Mouse (Mus musculus) midbrain, embryonic 16.5 days (tissue): ENCODE measurements around the gene Dip2b. TPM values are rescaled to one million over a fixed set of nuclear protein-coding genes. Genes with fewer than 3 reads are reported as not detected.

Experiments used
- ATAC-seq: fragments of 200-750 bp; cut with Nextera tagmentation; 2 replicates; pipeline ENCODE4 v1.8.0; 2017; ENCODE audit warnings: moderate TSS enrichment
- H3K27ac ChIP-seq: fragments of 300-500 bp; sonication (generic); 2 replicates; pipeline ENCODE4 v1.5.1; 2014; ENCODE audit warnings: mild to moderate bottlenecking, low read length, mixed read lengths
- H3K27me3 ChIP-seq: fragments of 300-500 bp; sonication (generic); 2 replicates; pipeline ENCODE4 v1.6.1; 2014; ENCODE audit warnings: low read depth, low read length, mixed read lengths; ENCODE audit not compliant: control insufficient read depth, insufficient read depth
- H3K36me3 ChIP-seq: fragments of 300-500 bp; sonication (generic); 2 replicates; pipeline ENCODE4 v1.6.1; 2014; ENCODE audit warnings: mild to moderate bottlenecking, low read length, moderate library complexity, mixed read lengths; ENCODE audit not compliant: control insufficient read depth, insufficient read depth
- H3K4me1 ChIP-seq: fragments of 300-500 bp; sonication (generic); 2 replicates; pipeline ENCODE4 v1.6.1; 2014; ENCODE audit warnings: mild to moderate bottlenecking, low read length, mixed read lengths; ENCODE audit not compliant: control insufficient read depth, insufficient read depth
- H3K4me2 ChIP-seq: fragments of 300-500 bp; sonication (generic); 2 replicates; pipeline ENCODE4 v1.6.1; 2014; ENCODE audit warnings: mild to moderate bottlenecking, low read length, mixed read lengths
- H3K4me3 ChIP-seq: fragments of 300-500 bp; sonication (generic); 2 replicates; pipeline ENCODE4 v1.5.1; 2014; ENCODE audit warnings: low read depth, mild to moderate bottlenecking, low read length, moderate library complexity, mixed read lengths
- H3K9ac ChIP-seq: fragments of 300-500 bp; sonication (generic); 2 replicates; pipeline ENCODE4 v1.6.1; 2014; ENCODE audit warnings: low read depth, low read length, mixed read lengths
- H3K9me3 ChIP-seq: fragments of 300-500 bp; sonication (generic); replicated peaks from 2 replicates; pipeline ENCODE4 v1.6.1; 2014; ENCODE audit warnings: mild to moderate bottlenecking, low read length, mixed read lengths; ENCODE audit not compliant: control insufficient read depth, poor library complexity, severe bottlenecking
- WGBS: fragments of 180-500 bp; shearing (Covaris S2); extraction: QIAGEN DNeasy Blood & Tissue Kit; methylation state at CpG from one replicate; pipeline ENCODE4 v1.1.7; 2014; 5-methylcytosine and 5-hydroxymethylcytosine counted together
- polyA plus RNA-seq: library from polyadenylated mRNA; unstranded; fragments of >200 nt; fragmentation: Nextera tagmentation; extraction: Ambion mirVana; gene quantifications from 2 replicates; pipeline ENCODE4 v1.2.1, GENCODE M21; 2015

The Dip2b gene
- polyA plus RNA-seq, 1 experiment from 2014 or later, result 16.5 TPM

DNA sequence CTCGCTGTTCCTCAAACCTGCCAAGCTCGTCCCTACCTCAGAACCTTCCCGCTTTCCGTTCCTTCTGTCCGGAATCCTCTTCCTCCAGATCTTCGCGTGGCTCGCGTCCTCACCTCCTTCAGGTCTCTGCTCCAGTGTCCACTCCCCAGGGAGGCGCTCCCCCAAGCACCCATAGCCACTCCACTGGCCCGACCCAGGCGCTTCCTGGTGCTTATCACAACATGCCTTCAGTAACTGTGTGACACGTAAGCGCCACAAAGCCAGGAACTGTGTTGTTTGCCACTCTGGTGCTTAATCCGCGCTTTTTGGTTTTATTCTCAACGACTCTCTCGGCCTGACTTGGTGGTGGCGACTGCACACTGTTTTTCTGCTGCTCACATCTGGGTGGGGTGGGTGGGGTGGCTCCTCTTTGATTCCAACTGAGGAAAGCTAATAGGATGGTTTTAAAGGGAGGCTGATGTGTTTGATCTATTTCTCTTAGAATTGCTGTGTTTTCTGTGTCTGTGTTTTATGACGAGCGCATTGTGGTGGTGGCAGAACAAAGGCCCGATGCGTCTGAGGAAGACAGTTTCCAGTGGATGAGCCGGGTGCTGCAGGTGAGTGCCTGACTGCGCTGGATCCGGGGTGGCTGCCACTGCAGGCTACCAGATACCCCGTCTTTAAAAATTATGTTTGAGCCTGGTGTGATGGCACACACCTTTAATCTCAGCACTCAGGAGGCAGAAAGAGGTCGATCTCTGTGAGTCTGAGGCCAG lies 144.2 kb downstream of the Dip2b start:
- Histone ChIP-seq H3K9ac (no peak overlapping the region), H3K36me3 (peaks cover 51% of the 10 kb centered on the region), H3K4me3 (no peak overlapping the region), H3K4me1 (no peaks in the 10 kb centered on the region), H3K4me2 (no peak overlapping the region), H3K27me3 (no peaks in the 10 kb centered on the region), H3K27ac (no peak overlapping the region), H3K9me3 (no peaks in the 10 kb centered on the region)
- ATAC-seq, result no peak
- WGBS, result 89% methylated on average over 28 of the region's 28 CpGs

DNA sequence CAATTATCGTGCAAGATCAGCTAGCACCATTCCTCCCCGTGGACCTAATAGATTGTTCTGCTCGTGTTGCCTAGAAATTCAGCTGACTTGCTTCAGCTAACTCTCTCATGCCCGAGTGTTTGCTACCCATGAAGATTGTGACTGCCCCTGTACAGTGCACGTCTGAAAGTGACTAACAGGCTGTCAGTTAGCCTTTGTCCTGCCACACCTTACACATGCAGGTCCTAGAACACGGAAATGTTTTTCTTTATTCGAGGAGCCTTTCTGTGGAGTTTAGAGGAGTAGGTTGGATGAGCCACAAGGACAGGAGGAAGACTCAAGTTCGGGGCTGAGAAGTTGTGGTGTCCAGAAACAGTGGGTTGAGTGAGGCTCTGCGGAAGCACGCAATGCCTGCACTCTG lies 145.0 kb downstream of the Dip2b start:
- H3K36me3 ChIP-seq, result peaks cover 48% of the 10 kb centered on the region
- WGBS, result 91% methylated on average over 10 of the region's 10 CpGs
- no peaks in the 10 kb centered on the region for H3K4me1 ChIP-seq
- no peaks in the 10 kb centered on the region for H3K27me3 ChIP-seq
- H3K4me3 ChIP-seq, result no peak overlapping the region
- no peak for ATAC-seq
- H3K9me3 ChIP-seq, result no peaks in the 10 kb centered on the region
- H3K9ac ChIP-seq, result no peak overlapping the region
- H3K27ac ChIP-seq, result no peak overlapping the region
- H3K4me2 ChIP-seq, result no peak overlapping the region

DNA sequence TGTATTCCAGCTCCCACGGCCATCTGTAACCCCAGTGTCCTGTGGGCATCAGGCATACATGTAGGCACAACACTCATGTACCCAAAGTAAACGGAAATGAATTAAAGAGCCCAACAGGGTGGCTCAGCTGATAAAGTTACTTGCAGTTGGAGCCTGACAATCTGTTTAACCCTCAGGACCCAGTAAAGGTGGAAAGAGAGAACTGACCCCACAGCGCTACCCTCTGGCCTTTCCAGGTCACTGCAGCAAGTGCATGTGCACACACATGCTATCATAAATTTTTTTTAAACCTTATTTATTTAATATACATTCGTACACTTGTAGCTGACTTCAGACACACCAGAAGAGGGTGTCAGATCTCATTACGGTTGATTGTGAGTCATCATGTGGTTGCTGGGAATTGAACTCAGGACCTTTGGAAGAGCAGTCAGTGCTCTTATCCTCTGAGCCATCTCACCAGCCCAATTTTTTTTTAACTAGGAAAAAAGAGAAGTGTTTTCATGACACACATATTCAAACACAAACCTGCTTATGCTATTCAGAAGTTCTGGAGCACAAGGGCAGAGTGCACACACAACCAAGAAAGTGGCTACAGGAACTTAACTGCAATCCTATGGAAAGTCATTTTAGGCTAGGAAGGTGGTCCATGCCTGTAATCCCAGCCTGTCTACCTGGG lies 146.5 kb downstream of the Dip2b start:
- ATAC-seq, result no peak
- Histone ChIP-seq H3K4me1 (no peaks in the 10 kb centered on the region), H3K9ac (no peak overlapping the region), H3K36me3 (peaks cover 45% of the 10 kb centered on the region), H3K9me3 (no peaks in the 10 kb centered on the region), H3K4me2 (no peak overlapping the region), H3K27me3 (no peaks in the 10 kb centered on the region), H3K27ac (no peak overlapping the region), H3K4me3 (no peak overlapping the region)
- 84% methylated on average over 5 of the region's 5 CpGs for WGBS

DNA sequence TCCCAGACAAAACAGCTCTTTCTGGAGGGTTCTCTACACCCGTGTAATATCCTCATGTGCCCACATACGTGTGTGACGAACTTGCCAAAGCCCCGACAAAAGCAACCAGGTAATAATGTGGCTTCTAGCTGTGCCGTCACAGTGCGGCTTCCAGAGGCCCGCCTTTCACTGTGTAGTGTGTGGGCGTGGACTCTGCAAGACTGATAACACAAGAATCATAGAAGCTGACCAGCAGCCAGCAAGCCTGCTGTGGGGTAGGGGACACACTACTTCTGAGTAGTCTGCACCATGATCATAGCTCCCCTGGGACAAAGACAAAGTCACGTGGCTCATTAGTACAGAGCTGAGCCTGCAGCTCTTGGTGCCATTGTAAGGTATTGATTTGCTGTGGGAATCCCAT lies 147.8 kb downstream of the Dip2b start:
- WGBS, result 89% methylated on average over 9 of the region's 9 CpGs
- Histone ChIP-seq H3K4me3 (no peak overlapping the region), H3K27me3 (no peaks in the 10 kb centered on the region), H3K9me3 (no peaks in the 10 kb centered on the region), H3K4me2 (no peak overlapping the region), H3K4me1 (no peaks in the 10 kb centered on the region), H3K27ac (no peak overlapping the region), H3K9ac (no peak overlapping the region), H3K36me3 (peaks cover 47% of the 10 kb centered on the region)
- ATAC-seq, result no peak

DNA sequence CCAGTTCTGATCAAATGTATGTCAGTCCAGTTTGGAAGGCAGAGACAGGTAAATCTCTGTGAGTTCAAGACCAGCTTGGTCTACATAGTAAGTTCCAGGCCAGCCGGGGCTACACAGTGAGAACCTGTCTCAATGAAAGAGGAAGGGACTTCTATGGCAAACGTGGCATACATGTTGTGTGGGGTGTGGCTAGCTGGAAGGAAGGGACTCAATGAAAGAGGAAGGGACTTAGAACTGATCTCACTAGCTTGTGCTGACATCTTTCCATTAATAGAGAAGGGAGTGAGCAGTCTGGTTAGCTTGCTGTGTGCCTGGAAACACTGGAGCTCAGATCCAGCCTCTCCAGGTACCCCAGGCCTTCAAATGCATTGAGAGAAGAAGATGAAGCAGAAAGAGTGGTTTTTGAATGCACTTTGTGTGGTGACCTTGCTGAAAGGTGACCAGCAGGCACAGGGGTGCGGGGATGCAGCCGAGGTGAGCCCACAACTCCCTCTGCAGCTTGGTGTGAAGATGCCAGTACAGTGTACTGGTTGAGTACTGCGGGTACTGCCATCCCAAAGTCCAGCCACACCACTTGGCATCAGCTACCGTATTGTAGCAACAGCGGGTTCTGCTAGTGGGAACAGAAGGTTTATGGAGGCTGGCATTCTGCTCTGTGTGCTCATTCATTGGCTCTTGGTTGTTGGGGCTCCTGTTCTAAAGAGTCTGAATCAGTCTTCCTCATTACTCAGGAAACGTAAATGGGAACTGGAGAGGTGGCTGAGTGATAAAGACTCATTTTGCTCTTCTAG lies 148.6 kb downstream of the Dip2b start:
- no peak overlapping the region for H3K27ac ChIP-seq
- WGBS, result 96% methylated on average over 8 of the region's 8 CpGs
- H3K9ac ChIP-seq, result no peak overlapping the region
- H3K36me3 ChIP-seq, result peaks cover 48% of the 10 kb centered on the region
- no peak overlapping the region for H3K4me3 ChIP-seq
- H3K9me3 ChIP-seq, result no peaks in the 10 kb centered on the region
- H3K27me3 ChIP-seq, result no peaks in the 10 kb centered on the region
- no peak overlapping the region for H3K4me2 ChIP-seq
- no peaks in the 10 kb centered on the region for H3K4me1 ChIP-seq
- no peak for ATAC-seq

DNA sequence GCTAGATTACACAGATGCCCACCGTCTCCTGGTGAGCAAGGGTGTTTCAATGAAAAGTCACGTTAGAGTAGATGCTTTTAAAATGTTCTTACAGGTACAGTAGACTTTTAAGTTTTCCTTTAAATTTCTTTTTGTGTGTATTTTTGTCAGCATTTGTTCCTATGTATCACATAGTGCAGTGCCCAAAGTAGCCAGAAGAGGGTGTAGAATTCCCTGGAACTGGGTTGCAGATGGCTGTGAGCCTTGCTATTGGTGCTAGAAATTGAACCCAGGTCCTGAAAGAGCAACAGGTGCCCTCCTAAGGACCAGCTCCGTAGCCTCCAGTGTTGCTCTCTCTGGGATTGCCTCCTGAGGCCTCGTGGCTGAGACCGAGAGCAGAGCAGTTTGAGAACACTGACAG lies 150.1 kb downstream of the Dip2b start:
- Histone ChIP-seq H3K9me3 (no peaks in the 10 kb centered on the region), H3K36me3 (peaks cover 53% of the 10 kb centered on the region), H3K27me3 (no peaks in the 10 kb centered on the region), H3K4me1 (no peaks in the 10 kb centered on the region), H3K4me2 (no peak overlapping the region), H3K4me3 (no peak overlapping the region), H3K9ac (no peak overlapping the region), H3K27ac (no peak overlapping the region)
- ATAC-seq, result no peak
- 91% methylated on average over 5 of the region's 5 CpGs for WGBS

DNA sequence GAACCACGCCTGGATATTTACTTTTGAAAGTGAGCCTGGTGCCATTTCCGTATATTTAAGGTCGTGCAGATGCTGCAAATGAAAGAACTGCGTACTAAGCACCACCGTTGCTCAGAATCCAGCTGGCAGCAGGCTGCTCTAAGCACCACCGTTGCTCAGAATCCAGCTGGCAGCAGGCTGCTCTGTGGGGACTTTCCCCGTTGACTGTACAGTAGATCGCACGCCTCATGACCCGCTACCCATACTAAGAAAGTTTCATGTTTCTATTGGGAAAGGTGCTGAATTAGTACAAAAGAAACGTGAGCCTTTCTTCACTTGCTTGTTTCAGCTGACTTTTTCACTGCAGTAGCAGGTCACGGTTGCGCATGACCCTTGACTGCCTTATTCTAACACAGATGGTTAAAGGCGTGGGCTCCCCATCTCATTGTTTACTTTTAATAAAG lies 150.5 kb downstream of the Dip2b start:
- H3K9me3 ChIP-seq, result no peaks in the 10 kb centered on the region
- no peak overlapping the region for H3K4me2 ChIP-seq
- no peak overlapping the region for H3K27ac ChIP-seq
- H3K36me3 ChIP-seq, result peaks cover 56% of the 10 kb centered on the region
- H3K27me3 ChIP-seq, result no peaks in the 10 kb centered on the region
- H3K9ac ChIP-seq, result no peak overlapping the region
- no peak overlapping the region for H3K4me3 ChIP-seq
- ATAC-seq, result no peak
- WGBS, result 81% methylated on average over 14 of the region's 14 CpGs
- H3K4me1 ChIP-seq, result no peaks in the 10 kb centered on the region

DNA sequence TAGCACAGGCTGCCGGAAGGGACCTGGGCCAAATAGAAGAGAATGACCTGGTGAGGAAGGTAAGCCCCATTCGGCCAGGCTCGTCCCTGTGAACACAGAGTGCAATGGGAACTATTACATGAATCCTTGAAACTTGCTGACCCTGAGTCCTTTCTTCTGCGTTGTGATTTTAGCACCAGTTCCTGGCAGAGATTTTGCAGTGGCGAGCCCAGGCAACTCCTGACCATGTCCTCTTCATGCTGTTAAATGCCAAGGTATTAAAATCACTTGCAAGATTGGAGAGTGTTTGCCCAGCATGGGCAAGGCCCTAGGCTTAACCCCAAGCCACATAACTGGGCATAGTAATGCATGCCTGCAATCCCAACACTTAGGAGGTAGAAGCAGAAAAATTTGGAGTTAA lies 151.6 kb downstream of the Dip2b start:
- Histone ChIP-seq H3K4me2 (no peak overlapping the region), H3K27ac (no peak overlapping the region), H3K9ac (no peak overlapping the region), H3K27me3 (no peaks in the 10 kb centered on the region), H3K9me3 (no peaks in the 10 kb centered on the region), H3K36me3 (peaks cover 60% of the 10 kb centered on the region), H3K4me3 (no peak overlapping the region), H3K4me1 (no peaks in the 10 kb centered on the region)
- WGBS, result 92% methylated on average over 5 of the region's 5 CpGs
- no peak for ATAC-seq
